Mouse (Mus musculus) bone marrow, adult 2 months (tissue): ENCODE measurements around the gene Trpc5.

Source experiments
- CTCF ChIP-seq: fragments of 200-500 bp; IDR thresholded peaks from 2 replicates; pipeline ENCODE4 v1.5.1; 2011; ENCODE audit warnings: low read length, control low read depth; ENCODE audit not compliant: control insufficient read depth, insufficient read depth
- POLR2A ChIP-seq: fragments of 200-500 bp; IDR thresholded peaks from 2 replicates; pipeline ENCODE4 v1.6.1; 2011; ENCODE audit warnings: low read depth, mild to moderate bottlenecking, control low read depth, low read length, borderline replicate concordance; ENCODE audit not compliant: control insufficient read depth

DNA sequence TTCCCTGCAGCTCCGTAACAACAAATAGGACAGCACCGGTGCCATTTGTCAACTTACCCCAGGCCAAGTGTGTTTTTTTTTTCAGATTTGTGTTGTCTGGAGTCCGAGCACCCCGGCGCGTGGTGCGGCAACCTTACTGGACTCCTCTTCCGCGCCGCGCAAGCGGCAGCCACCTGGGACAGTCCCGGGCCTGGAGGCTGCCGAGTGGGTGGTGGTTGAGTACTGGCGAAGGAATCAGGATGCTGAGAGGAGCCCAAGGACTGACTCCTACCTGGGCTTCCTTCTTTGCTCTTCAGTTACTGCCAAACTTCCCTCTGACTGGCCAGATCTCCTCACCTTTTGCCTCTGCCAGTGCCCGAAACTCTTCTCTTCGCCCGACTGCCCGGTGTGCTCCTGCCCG, 238 bp downstream of the Trpc5 start:
- TF ChIP-seq POLR2A (no peak), CTCF (no peak)
